Mouse (Mus musculus) gastrocnemius, adult 2 months (tissue): ENCODE data around the gene R3hdm4. TPM values are rescaled to one million over a fixed set of nuclear protein-coding genes. Genes with fewer than 3 reads are reported as not detected.

Experiments used
- DNase-seq: peaks from one replicate; pipeline ENCODE4 v3.0.0; 2022
- H3K27ac ChIP-seq: fragments of 200-600 bp; 2 replicates; pipeline ENCODE4 v1.8.1; 2022; ENCODE audit warnings: mild to moderate bottlenecking
- H3K4me3 ChIP-seq: fragments of 200-600 bp; 2 replicates; pipeline ENCODE4 v1.8.1; 2022; ENCODE audit warnings: mild to moderate bottlenecking, moderate library complexity
- CTCF ChIP-seq: fragments of 200-600 bp; IDR thresholded peaks from 2 replicates; pipeline ENCODE4 v1.8.1; 2022; ENCODE audit warnings: antibody characterized with exemption, mild to moderate bottlenecking, moderate library complexity
- intact Hi-C: fragments of 180-260 bp; cut with DNase I; formaldehyde crosslinking; loops from one replicate; pipeline ENCODE4 v1.15.1; 2025
- total RNA-seq, 2 experiments: library from RNA; stranded (reverse); gene quantifications; 2 replicates each; pipeline ENCODE4 v1.2.3; 2021

Gene R3hdm4
- total RNA-seq, 2 experiments from 2014 or later: 107 to 121 TPM

GRCm38 (mm10) chr10:79883297-79884084 is 37.5 kb downstream of the R3hdm4 start:
- H3K4me3 ChIP-seq: peak overlapping the region; percentile 48
- H3K27ac ChIP-seq: peak overlapping the region; percentile 77
- intact Hi-C loops: loop anchor here (1.0 to 10.0 kb wide), 2 partner anchors 42 to 49 kb away; no protein-coding TSS in a partner anchor
- TF ChIP-seq CTCF: peak; percentile 87
- peak; percentile 87 for DNase-seq

- no peak for TF ChIP-seq CTCF
- no peak for DNase-seq
Observed at GRCm38 (mm10) chr10:79881981-79882380, 39.0 kb downstream of the R3hdm4 start.

GRCm38 (mm10) chr10:79880721-79881120 is 40.3 kb downstream of the R3hdm4 start:
- DNase-seq: no peak
- TF ChIP-seq CTCF: no peak
- H3K4me3 ChIP-seq: no peak overlapping the region
- H3K27ac ChIP-seq: no peak overlapping the region
- intact Hi-C loops: loop anchor here (10.0 kb wide), 1 partner anchor 46 kb away; no protein-coding TSS in a partner anchor

More at GRCm38 (mm10) chr10:79881981-79882380, 39.0 kb downstream of the R3hdm4 start:
- Histone ChIP-seq H3K27ac (no peak overlapping the region), H3K4me3 (no peak overlapping the region)
- intact Hi-C loops: loop anchor here (10.0 kb wide), 1 partner anchor 47 kb away; no protein-coding TSS in a partner anchor

GRCm38 (mm10) chr10:79879527-79879926 is 41.5 kb downstream of the R3hdm4 start:
- TF ChIP-seq CTCF: no peak
- no peak for DNase-seq

GRCm38 (mm10) chr10:79877757-79878156 is 43.3 kb downstream of the R3hdm4 start:
- intact Hi-C loops: no loop called here
- peak overlapping the region; percentile 19; the same call in 1 of the 2 replicates for H3K4me3 ChIP-seq
- peak overlapping the region; percentile 43 for H3K27ac ChIP-seq
- no peak for TF ChIP-seq CTCF
- DNase-seq: peak; percentile 70

More at GRCm38 (mm10) chr10:79879527-79879926, 41.5 kb downstream of the R3hdm4 start:
- Histone ChIP-seq H3K4me3 (no peak overlapping the region), H3K27ac (no peak overlapping the region)
- intact Hi-C loops: no loop called here

- Histone ChIP-seq H3K27ac (no peak overlapping the region), H3K4me3 (no peak overlapping the region)
- intact Hi-C loops: no loop called here
- peak; percentile 35 for DNase-seq
- no peak for TF ChIP-seq CTCF
Observed at GRCm38 (mm10) chr10:79877174-79877573, 43.8 kb downstream of the R3hdm4 start.

GRCm38 (mm10) chr10:79874290-79874862 is 46.6 kb downstream of the R3hdm4 start, which contains the start of the genes Prtn3 and Plppr3:
Gene Prtn3 (plus strand): TSS chr10:79874476.
Gene Plppr3 (minus strand): TSS chr10:79874634.
- no peak for TF ChIP-seq CTCF
- Histone ChIP-seq H3K27ac (no peak within 1 kb of the TSS), H3K4me3 (peak within 1 kb of the TSS; percentile 74)
- DNase-seq: peak; percentile 39
- intact Hi-C loops: no loop called here

- intact Hi-C loops: loop anchor here (2.0 kb wide), 1 partner anchor 27 kb away; no protein-coding TSS in a partner anchor
- peak overlapping the region; percentile 74 for H3K4me3 ChIP-seq
- peak; percentile 16 for DNase-seq
- H3K27ac ChIP-seq: no peak overlapping the region
- no peak for TF ChIP-seq CTCF
Observed at GRCm38 (mm10) chr10:79873715-79874289, 47.2 kb downstream of the R3hdm4 start.

GRCm38 (mm10) chr10:79873313-79873712 is 47.7 kb downstream of the R3hdm4 start:
- no peak overlapping the region for H3K4me3 ChIP-seq

GRCm38 (mm10) chr10:79872862-79873261 is 48.1 kb downstream of the R3hdm4 start:
- H3K4me3 ChIP-seq: no peak overlapping the region
- TF ChIP-seq CTCF: no peak
- no peak for DNase-seq
- intact Hi-C loops: loop anchor here (2.0 kb wide), 1 partner anchor 28 kb away; no protein-coding TSS in a partner anchor
- no peak overlapping the region for H3K27ac ChIP-seq

More at GRCm38 (mm10) chr10:79873313-79873712, 47.7 kb downstream of the R3hdm4 start:
- H3K27ac ChIP-seq: no peak overlapping the region
- TF ChIP-seq CTCF: no peak
- intact Hi-C loops: loop anchor here (2.0 kb wide), 1 partner anchor 27 kb away; no protein-coding TSS in a partner anchor
- DNase-seq: no peak

GRCm38 (mm10) chr10:79871845-79872244 is 49.2 kb downstream of the R3hdm4 start:
- no peak for DNase-seq
- intact Hi-C loops: loop anchor here (2.0 kb wide), 1 partner anchor 29 kb away; no protein-coding TSS in a partner anchor
- Histone ChIP-seq H3K27ac (no peak overlapping the region), H3K4me3 (no peak overlapping the region)
- no peak for TF ChIP-seq CTCF

- no peak overlapping the region for H3K27ac ChIP-seq
- no peak for DNase-seq
- no peak overlapping the region for H3K4me3 ChIP-seq
- no peak for TF ChIP-seq CTCF
- intact Hi-C loops: no loop called here
Observed at GRCm38 (mm10) chr10:79866601-79867000, 54.4 kb downstream of the R3hdm4 start.

- peak; percentile 53 for DNase-seq
- Histone ChIP-seq H3K27ac (no peak overlapping the region), H3K4me3 (no peak overlapping the region)
- intact Hi-C loops: no loop called here
- peak; percentile 16; the same call in 1 of the 2 replicates for TF ChIP-seq CTCF
Observed at GRCm38 (mm10) chr10:79865801-79866295, 55.2 kb downstream of the R3hdm4 start.
